Mouse (Mus musculus) layer of hippocampus, adult 11-12 months (tissue): ENCODE results near the gene Taok3.

Experiments
- DNase-seq: peaks from one replicate; pipeline ENCODE4 v3.0.0; 2022; ENCODE audit warnings: low spot score

The Taok3 gene

GRCm38 (mm10) chr5:117117716-117118115 is 2.2 kb upstream of the Taok3 start:
- DNase-seq = no peak

GRCm38 (mm10) chr5:117118220-117118619 is 1.7 kb upstream of the Taok3 start:
- no peak for DNase-seq

- DNase-seq = no peak
Measured at GRCm38 (mm10) chr5:117118850-117119249, 1.1 kb upstream of the Taok3 start.

DNA sequence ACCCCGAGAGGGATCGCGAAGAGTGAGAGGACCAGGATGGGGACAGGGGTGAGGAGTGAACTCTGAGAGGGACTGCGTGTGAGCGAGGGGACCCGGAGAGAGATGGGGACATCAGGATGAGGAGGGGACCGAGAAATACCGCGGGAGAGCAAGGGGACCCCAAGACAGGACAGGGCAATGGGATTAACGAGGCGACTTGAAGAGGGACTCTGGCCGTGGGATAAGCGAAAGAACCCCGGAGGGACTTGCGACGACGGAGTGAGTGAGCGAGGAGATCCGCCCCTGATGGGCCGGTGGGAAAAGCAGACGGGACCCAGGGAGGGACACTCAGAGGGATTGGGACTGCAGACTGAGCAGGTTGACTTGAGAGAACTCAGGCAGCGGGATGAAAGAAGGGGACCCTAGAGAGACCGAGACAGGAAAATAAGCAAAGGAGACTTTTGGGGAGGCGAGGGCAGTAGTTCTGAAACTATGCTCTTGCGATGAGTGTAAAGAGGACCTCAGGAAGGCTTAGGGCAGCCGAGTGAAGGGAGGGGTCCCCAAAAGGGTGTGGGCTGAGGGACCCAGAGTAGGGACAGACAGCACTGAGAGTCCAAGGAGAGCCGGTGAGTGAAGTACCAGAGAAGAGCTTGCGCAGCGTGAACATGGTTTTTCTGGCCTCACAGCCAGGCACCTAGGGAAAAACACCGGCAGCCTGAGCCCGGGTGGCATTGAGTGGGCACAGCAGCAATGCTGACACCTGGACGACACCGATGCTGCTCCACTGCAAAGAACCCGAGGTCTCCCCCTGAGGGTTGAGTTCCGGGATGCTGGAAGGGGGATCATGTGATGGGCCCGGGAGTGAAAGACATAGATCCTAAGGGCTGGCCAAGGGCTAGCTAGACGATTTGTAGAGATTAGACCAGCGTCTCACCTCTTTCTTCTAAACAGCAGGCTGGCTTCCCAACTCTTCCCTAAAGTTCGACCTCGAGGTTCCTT is 849 bp downstream of the Taok3 start:
- no peak for DNase-seq

- no peak for DNase-seq
Measured at GRCm38 (mm10) chr5:117121657-117122056, 1.7 kb downstream of the Taok3 start.

DNA sequence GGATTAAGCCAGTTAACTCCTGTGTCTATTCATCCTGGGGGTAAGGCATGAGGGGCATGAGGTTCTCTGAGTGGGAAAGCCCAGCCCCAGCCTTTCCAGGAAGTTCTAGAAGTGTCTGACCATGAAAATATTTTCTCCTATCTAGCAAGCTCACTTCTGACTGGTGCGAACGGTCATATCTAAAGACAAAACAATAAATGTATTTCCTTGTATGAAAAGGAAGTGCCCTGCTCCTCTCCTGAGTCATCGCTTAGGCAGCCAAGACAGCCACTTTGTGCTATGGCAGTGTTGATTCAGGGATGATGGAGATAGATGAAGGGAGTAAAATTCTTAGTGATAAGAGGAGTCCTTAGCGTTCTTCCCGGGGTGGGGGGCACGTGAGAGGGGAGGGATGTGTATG is 3.2 kb downstream of the Taok3 start:
- DNase-seq = no peak

- DNase-seq = no peak
Measured at GRCm38 (mm10) chr5:117123840-117124239, 3.9 kb downstream of the Taok3 start.

GRCm38 (mm10) chr5:117125482-117126346 is 5.8 kb downstream of the Taok3 start:
- no peak for DNase-seq

- DNase-seq = no peak
Measured at GRCm38 (mm10) chr5:117127051-117127450, 7.1 kb downstream of the Taok3 start.

DNA sequence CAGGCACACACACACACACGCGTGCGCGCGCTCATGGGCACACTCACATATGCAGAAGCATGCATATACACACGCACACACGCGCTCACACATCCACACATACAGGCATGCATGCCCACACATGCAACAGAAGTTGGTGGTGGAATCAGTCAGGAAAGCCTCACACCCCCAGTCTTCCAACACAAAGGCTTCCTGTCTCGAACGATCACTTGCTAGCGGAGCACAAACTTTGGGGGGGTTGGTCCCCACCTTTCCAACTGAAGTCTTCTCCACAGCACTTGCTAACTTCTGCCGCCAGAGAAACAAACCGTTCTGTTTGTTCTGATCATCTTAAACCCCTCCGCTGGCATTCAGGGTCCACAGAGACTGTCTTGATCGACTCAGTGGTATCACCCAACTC is 10.8 kb downstream of the Taok3 start:
- no peak for DNase-seq

- no peak for DNase-seq
Measured at GRCm38 (mm10) chr5:117133446-117134065, 13.6 kb downstream of the Taok3 start.

DNA sequence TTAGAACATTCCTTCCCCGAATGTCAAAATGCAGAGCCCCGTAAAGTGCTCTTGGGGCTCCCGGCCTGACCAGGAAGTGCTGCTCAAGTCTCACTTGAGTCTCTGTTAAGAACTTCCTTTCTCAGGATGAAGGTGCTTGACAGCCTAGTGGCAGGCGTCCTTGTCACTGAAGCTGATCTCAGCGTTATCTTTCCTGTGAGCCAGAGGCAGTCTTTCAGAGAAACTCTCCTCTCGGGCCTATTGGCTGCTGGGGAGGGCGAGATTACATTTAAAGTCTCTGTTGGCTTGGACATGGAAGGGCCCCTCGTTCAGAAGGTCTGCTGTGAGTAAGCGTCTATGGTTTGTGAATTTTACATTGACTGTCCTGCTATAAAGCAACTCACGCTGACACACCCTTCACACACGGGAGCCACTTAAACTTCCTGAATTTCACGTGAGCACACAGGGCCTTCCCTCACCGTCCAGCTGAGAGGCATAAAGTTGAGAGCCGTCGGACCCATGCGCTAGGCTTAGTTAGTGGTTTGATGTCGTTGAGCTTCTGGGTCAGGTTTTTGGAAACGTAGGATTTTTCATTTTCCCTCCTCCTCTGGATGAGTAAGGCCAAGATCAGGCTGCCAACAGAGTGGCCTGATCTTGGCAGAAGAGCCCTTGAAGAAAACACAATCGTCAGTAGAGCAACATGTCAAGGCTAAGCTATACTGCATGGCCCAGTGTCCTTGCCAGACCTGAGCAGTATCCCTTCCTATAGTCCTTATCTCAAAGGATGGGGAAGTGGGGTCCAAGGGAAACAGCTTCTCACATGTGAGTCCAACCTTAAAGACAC is 14.3 kb downstream of the Taok3 start:
- DNase-seq = no peak

- DNase-seq = no peak
Measured at GRCm38 (mm10) chr5:117134889-117135456, 15.0 kb downstream of the Taok3 start.

GRCm38 (mm10) chr5:117135869-117136268 is 15.9 kb downstream of the Taok3 start:
- no peak for DNase-seq

DNA sequence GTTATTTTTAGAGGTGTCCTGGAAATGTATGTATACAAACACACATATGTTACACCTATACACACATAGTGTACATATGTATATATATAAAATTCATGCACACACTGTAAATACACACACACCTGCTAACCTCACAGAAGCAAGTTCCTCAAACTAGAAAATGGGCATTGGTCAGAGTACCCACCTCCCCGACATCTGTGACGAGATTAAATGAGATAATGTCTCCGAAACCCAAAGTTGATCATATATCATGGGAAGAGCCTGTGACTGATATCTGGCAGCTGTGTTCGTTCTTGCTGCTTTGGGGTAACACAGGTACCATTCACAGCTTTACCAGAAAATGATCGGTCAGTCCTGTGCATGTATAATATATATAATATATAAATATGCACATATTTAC is 16.6 kb downstream of the Taok3 start:
- DNase-seq = no peak

GRCm38 (mm10) chr5:117137011-117137410 is 17.1 kb downstream of the Taok3 start:
- DNase-seq = no peak

GRCm38 (mm10) chr5:117137594-117137993 is 17.7 kb downstream of the Taok3 start:
- no peak for DNase-seq

GRCm38 (mm10) chr5:117138295-117138988 is 18.5 kb downstream of the Taok3 start:
- DNase-seq = no peak

DNA sequence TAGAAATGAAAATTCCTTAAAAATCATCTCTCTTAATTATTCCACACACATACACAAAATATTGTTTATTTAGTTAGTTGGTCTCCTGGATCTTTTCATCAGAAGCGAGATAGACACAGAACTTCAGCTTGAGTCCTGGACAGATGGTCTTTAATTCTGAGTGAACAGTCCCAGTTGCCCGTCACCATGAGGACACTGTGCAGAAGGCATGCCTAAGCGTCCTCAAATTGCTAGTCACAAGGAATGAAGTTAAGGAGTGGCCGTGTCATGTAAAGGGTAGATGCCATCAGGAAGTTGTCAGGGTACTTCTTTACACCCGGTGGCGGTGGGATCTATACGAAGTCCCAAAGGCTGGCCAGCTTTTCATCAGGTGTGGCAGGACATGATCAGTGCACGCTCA is 19.9 kb downstream of the Taok3 start:
- DNase-seq = no peak

DNA sequence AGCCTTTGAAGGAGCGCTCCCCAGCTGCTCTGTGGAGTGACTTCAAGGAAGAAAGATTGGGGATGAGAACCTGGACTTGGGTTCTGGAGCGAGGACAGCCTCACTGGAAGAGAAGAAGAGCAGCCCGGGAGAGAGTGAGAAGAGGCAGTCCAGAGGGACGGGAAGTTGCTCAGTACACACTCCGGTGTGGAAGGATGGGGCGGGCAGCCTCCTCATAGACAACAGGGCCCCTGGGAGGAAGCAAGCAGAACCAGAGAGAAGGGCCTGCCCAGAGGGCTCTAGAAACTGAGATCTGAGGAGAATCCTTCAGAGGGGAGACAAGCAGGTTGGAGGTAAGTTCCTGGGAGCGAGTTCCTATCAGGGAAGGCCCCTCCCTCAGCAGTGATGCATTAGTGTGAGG is 20.4 kb downstream of the Taok3 start:
- no peak for DNase-seq

- DNase-seq = peak; percentile 30
Measured at GRCm38 (mm10) chr5:117143721-117144135, 23.8 kb downstream of the Taok3 start.
